ENCODE assay signal across 8 mouse cellular contexts in the genomic region with DNA sequence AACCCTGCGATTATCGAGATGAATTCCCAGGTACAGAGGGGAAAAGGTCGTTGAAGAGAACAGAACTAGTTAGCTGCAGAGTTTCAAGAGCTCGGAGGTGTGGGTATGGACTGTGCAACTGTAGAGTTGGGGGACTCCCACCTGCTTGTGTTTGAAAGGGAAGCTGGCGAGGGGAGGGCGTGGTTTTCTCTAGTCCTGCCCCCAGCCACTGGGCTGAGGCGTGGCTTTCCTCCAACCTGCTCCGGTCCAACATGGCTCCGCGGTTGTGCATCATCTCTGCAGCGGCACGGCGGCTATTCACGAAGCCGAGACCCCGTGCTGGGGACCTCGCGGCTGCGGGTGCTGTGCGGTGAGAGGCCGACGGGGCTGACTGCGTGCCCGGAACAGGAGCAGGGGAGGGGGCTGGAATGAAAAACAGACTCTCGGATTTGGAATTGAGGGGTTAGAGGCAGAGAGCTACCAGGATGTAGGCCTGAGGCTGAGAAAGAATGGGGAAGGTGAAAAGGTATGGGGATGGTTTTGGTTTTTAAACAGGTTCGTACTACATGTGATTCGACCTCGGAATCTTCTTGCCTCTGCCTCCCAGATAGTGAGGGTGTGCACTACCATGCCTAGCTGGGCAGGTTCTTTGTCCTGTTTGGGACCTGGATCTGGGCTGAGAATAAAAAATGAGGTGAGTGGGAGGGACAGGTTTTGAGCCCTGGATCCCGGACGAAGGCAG. TPM values are rescaled to one million over a fixed set of nuclear protein-coding genes. Genes with fewer than 3 reads are reported as not detected.
DNase-seq lines count a peak whose midpoint lies in the region; ATAC-seq and TF ChIP-seq lines count a peak whose summit lies in the region.

A gene (plus strand): TSS at position 197 of the 721 bp plus-strand sequence.

- under 1% methylated on average over 30 of the region's 30 CpGs for WGBS in forebrain, postnatal 0 days
- under 1% methylated on average over 30 of the region's 30 CpGs for WGBS in lung, embryonic 15.5 days
- WGBS in olfactory bulb, adult 2 months, result under 1% methylated on average over 30 of the region's 30 CpGs
- 1% methylated on average over 30 of the region's 30 CpGs for WGBS in thymus, adult 2 months

- peak; percentile 72 for DNase-seq in MEL-GATA-1-ER (ENCODE audit: extremely low read depth, low read depth)
- peak; percentile 85 for DNase-seq in cerebellum, adult 18-20 months
- peak; percentile 88 for DNase-seq in forebrain, postnatal 0 days
- DNase-seq in heart, postnatal 4 days, result peak; percentile 58
- DNase-seq in layer of hippocampus, adult 8-10 months (ENCODE audit: low spot score in 2 of 2), result peak; percentile 76
- DNase-seq in thymus, adult 2 months, result peak; percentile 89

- peak within 1 kb of the TSS; percentile 71 for H3K4me2 ChIP-seq in forebrain, postnatal 0 days (ENCODE audit: low read depth)
- H3K4me2 ChIP-seq in lung, embryonic 15.5 days, result peak within 1 kb of the TSS; percentile 86

- H3K4me1 ChIP-seq in forebrain, postnatal 0 days (ENCODE audit: insufficient read depth), result peaks cover 4% of the 10 kb centered on the region; the same call in 1 of the 2 replicates
- peaks cover 7% of the 10 kb centered on the region for H3K4me1 ChIP-seq in lung, embryonic 15.5 days
- H3K4me1 ChIP-seq in olfactory bulb, adult 2 months (ENCODE audit: control insufficient read depth, insufficient read depth, low read length), result peaks cover 8% of the 10 kb centered on the region
- H3K4me1 ChIP-seq in thymus, adult 2 months (replicated peaks; ENCODE audit: control insufficient read depth, insufficient read depth, low read length), result peaks cover 20% of the 10 kb centered on the region

- H3K27ac ChIP-seq in forebrain, postnatal 0 days (ENCODE audit: low read depth, low read length), result peak within 1 kb of the TSS; percentile 72
- H3K27ac ChIP-seq in lung, embryonic 15.5 days, result no peak within 1 kb of the TSS
- no peak within 1 kb of the TSS for H3K27ac ChIP-seq in olfactory bulb, adult 2 months (ENCODE audit: insufficient read depth, low read depth, low read length)
- H3K27ac ChIP-seq in thymus, adult 2 months (ENCODE audit: control insufficient read depth, insufficient read depth, low read length), result no peak within 1 kb of the TSS

- no peak for TF ChIP-seq CTCF in forebrain, postnatal 0 days (IDR thresholded peaks at IDR 0.05; ENCODE audit: low read depth)
- no peak for TF ChIP-seq CTCF in olfactory bulb, adult 2 months (IDR thresholded peaks at IDR 0.05; ENCODE audit: insufficient read depth, low read depth, low read length)
- TF ChIP-seq CTCF in thymus, adult 2 months (IDR thresholded peaks at IDR 0.05; ENCODE audit: borderline replicate concordance, control insufficient read depth, extremely low read depth, insufficient read depth, low read length, poor library complexity), result peak; percentile 42; the same call in 1 of the 2 replicates

- peak within 1 kb of the TSS; percentile 76 for H3K9ac ChIP-seq in forebrain, postnatal 0 days
- peak within 1 kb of the TSS; percentile 41 for H3K9ac ChIP-seq in lung, embryonic 15.5 days

- H3K4me3 ChIP-seq in forebrain, postnatal 0 days (ENCODE audit: low read depth, low read length), result peak within 1 kb of the TSS; percentile 74
- peak within 1 kb of the TSS; percentile 65 for H3K4me3 ChIP-seq in lung, embryonic 15.5 days
- peak within 1 kb of the TSS; percentile 92 for H3K4me3 ChIP-seq in olfactory bulb, adult 2 months (ENCODE audit: insufficient read depth, low read depth, low read length)
- H3K4me3 ChIP-seq in thymus, adult 2 months (ENCODE audit: control insufficient read depth, insufficient read depth, low read length), result peak within 1 kb of the TSS; percentile 90

- peak; percentile 93 for ATAC-seq in forebrain, postnatal 0 days
- ATAC-seq in lung, embryonic 15.5 days (ENCODE audit: borderline replicate concordance, extremely low read depth, low FRiP score, low TSS enrichment), result peak; percentile 84; the same call in 1 of the 2 replicates

- H3K36me3 ChIP-seq in forebrain, postnatal 0 days (ENCODE audit: insufficient read depth), result no peaks in the 10 kb centered on the region
- no peaks in the 10 kb centered on the region for H3K36me3 ChIP-seq in lung, embryonic 15.5 days
- no peaks in the 10 kb centered on the region for H3K36me3 ChIP-seq in thymus, adult 2 months (ENCODE audit: control insufficient read depth, insufficient read depth, low read length)

- peak; percentile 49 for TF ChIP-seq POLR2A in olfactory bulb, adult 2 months (IDR thresholded peaks at IDR 0.05; ENCODE audit: insufficient read depth, low read depth, low read length)
- peak; percentile 62 for TF ChIP-seq POLR2A in thymus, adult 2 months (IDR thresholded peaks at IDR 0.05; ENCODE audit: control insufficient read depth, extremely low read depth, insufficient read depth, low read length, poor library complexity)

- H3K27me3 ChIP-seq in forebrain, postnatal 0 days (ENCODE audit: insufficient read depth, low read length), result no peaks in the 10 kb centered on the region
- no peaks in the 10 kb centered on the region for H3K27me3 ChIP-seq in lung, embryonic 15.5 days
- no peaks in the 10 kb centered on the region for H3K27me3 ChIP-seq in thymus, adult 2 months (ENCODE audit: control insufficient read depth, insufficient read depth, low read length)

- no peaks in the 10 kb centered on the region for H3K9me3 ChIP-seq in forebrain, postnatal 0 days (ENCODE audit: low read length)
- H3K9me3 ChIP-seq in lung, embryonic 15.5 days, result no peaks in the 10 kb centered on the region

RNA-seq across cellular contexts. Expression of the gene that starts here (rescaled TPM):
- total RNA-seq in forebrain, postnatal 0 days (2014; rRNA removed), result 125 and 146 TPM in 2 replicates
- polyA plus RNA-seq in forebrain, postnatal 0 days (2015; fragmentation: Nextera tagmentation; extraction: Ambion mirVana), result 116 and 128 TPM in 2 replicates
- 1 to 10 TPM; 4.4 to 7.0 TPM for total RNA-seq in heart, postnatal 4 days (2021)
- 100 to 1,000 TPM in 1 of 4 experiments, 10 to 100 TPM in 3; 89.8 to 108 (median 95.7) TPM for total RNA-seq in layer of hippocampus, adult 8-10 months (2022)
- 36.9 and 37.8 TPM in 2 replicates for polyA plus RNA-seq in lung, embryonic 15.5 days (2015; fragmentation: Nextera tagmentation; extraction: Ambion mirVana)
- not detected in 2 replicates for polyA plus RNA-seq in olfactory bulb, adult 2 months (2012; ENCODE audit: insufficient read depth, insufficient read length, low replicate concordance, missing spikeins)
- polyA plus RNA-seq in thymus, adult 2 months (2012; rRNA removed), result 52.3 and 53.5 TPM in 2 replicates

Comparison
In these comparisons a context has a peak if more than half of its experiments do, and no peak if none do; other contexts are left out.
1. RNA of the gene that starts here (total RNA-seq): 125 to 146 TPM in forebrain, postnatal 0 days and 89.8 to 108 TPM in layer of hippocampus, adult 8-10 months; 4.4 to 7.0 TPM in heart, postnatal 4 days; every median in the first group is over 10 times any median in the second.
2. Peak in every context shown above with its lines, with median percentiles within 50 percentile points of each other: DNase-seq and H3K4me3 ChIP-seq.